Mouse (Mus musculus): ENCODE data around the gene Nanos3.
A peak's percentile ranks its signal among the peaks of the same experiment; 100 is the strongest.

Gene Nanos3

GRCm38 (mm10) chr8:84201545-84202245, 16.7 kb upstream of the Nanos3 start:
- DNase-seq (ENCODE audit: low spot score), result peak; percentile 90

- DNase-seq (ENCODE audit: low spot score), result peak; percentile 87
These were observed 15.9 kb upstream of the Nanos3 start for GRCm38 (mm10) chr8:84200652-84201544.

GRCm38 (mm10) chr8:84200126-84200555, 15.1 kb upstream of the Nanos3 start:
- DNase-seq (ENCODE audit: low spot score), result no peak

GRCm38 (mm10) chr8:84199348-84200125, 14.5 kb upstream of the Nanos3 start:
- no peak for DNase-seq (ENCODE audit: low spot score)

- no peak for DNase-seq (ENCODE audit: low spot score)
These were observed 13.9 kb upstream of the Nanos3 start for GRCm38 (mm10) chr8:84198871-84199270.

- DNase-seq (ENCODE audit: low spot score), result peak; percentile 97
These were observed 13.1 kb upstream of the Nanos3 start for GRCm38 (mm10) chr8:84197922-84198774.

GRCm38 (mm10) chr8:84197141-84197921, 12.3 kb upstream of the Nanos3 start:
- DNase-seq (ENCODE audit: low spot score), result peak; percentile 93

- no peak for DNase-seq (ENCODE audit: low spot score)
These were observed 9.3 kb upstream of the Nanos3 start for GRCm38 (mm10) chr8:84194224-84194743.

- DNase-seq (ENCODE audit: low spot score), result no peak
These were observed 8.5 kb upstream of the Nanos3 start for GRCm38 (mm10) chr8:84193566-84193965.

- DNase-seq (ENCODE audit: low spot score), result no peak
These were observed 8.1 kb upstream of the Nanos3 start for GRCm38 (mm10) chr8:84193161-84193560.

- DNase-seq (ENCODE audit: low spot score), result peak; percentile 85
These were observed 7.5 kb upstream of the Nanos3 start for GRCm38 (mm10) chr8:84192555-84192954.

GRCm38 (mm10) chr8:84192023-84192422, 7.0 kb upstream of the Nanos3 start:
- peak; percentile 94 for DNase-seq (ENCODE audit: low spot score)

- no peak for DNase-seq (ENCODE audit: low spot score)
These were observed 5.3 kb upstream of the Nanos3 start for GRCm38 (mm10) chr8:84190191-84190867.

- DNase-seq (ENCODE audit: low spot score), result peak; percentile 75
These were observed 4.6 kb upstream of the Nanos3 start for GRCm38 (mm10) chr8:84189603-84190002.

- DNase-seq (ENCODE audit: low spot score), result peak; percentile 57
These were observed 3.7 kb upstream of the Nanos3 start for GRCm38 (mm10) chr8:84188671-84189070.

- DNase-seq (ENCODE audit: low spot score), result peak; percentile 81
These were observed 2.2 kb upstream of the Nanos3 start for GRCm38 (mm10) chr8:84187065-84187755.

GRCm38 (mm10) chr8:84186547-84186946, 1.5 kb upstream of the Nanos3 start:
- peak; percentile 86 for DNase-seq (ENCODE audit: low spot score)

- no peak for DNase-seq (ENCODE audit: low spot score)
These were observed 653 bp downstream of the Nanos3 start for GRCm38 (mm10) chr8:84184085-84185043.

Data from lung, postnatal 25 days (tissue).